Mouse (Mus musculus) ES-E14 (cell line): ENCODE measurements around the gene AC140267.1.

Experiments
- ZC3H11A ChIP-seq: IDR thresholded peaks from 2 replicates; pipeline ENCODE4 v1.6.1; 2012; ENCODE audit warnings: low read depth, mild to moderate bottlenecking, inconsistent platforms, low read length, borderline replicate concordance
- ZNF384 ChIP-seq: IDR thresholded peaks from 2 replicates; pipeline ENCODE4 v1.6.1; 2012; ENCODE audit warnings: low read depth, low read length, inconsistent platforms

- no peak for TF ChIP-seq ZNF384
- TF ChIP-seq ZC3H11A: no peak
These were observed 43.4 kb upstream of the AC140267.1 start for GRCm38 (mm10) chr15:80192246-80192585.
